Mouse (Mus musculus): ENCODE results near the gene Ugt1a1. TPM values are rescaled to one million over a fixed set of nuclear protein-coding genes. Genes with fewer than 3 reads are reported as not detected.

Ugt1a1 gene
- total RNA-seq, 2 experiments from 2014 or later, result 0.39 to 0.83 TPM

- no peak for ATAC-seq (replicated peaks; ENCODE audit: poor library complexity)
These were observed 21.9 kb downstream of the Ugt1a1 start for GRCm38 (mm10) chr1:88233421-88234247.

GRCm38 (mm10) chr1:88234248-88234610, 22.5 kb downstream of the Ugt1a1 start:
- no peak for ATAC-seq (replicated peaks; ENCODE audit: poor library complexity)

GRCm38 (mm10) chr1:88234646-88235045, 22.9 kb downstream of the Ugt1a1 start:
- ATAC-seq (replicated peaks; ENCODE audit: poor library complexity), result no peak

- ATAC-seq (replicated peaks; ENCODE audit: poor library complexity), result no peak
These were observed 23.5 kb downstream of the Ugt1a1 start for GRCm38 (mm10) chr1:88235046-88235893.

- no peak for ATAC-seq (replicated peaks; ENCODE audit: poor library complexity)
These were observed 24.2 kb downstream of the Ugt1a1 start for GRCm38 (mm10) chr1:88235894-88236415.

GRCm38 (mm10) chr1:88237311-88237710, 25.6 kb downstream of the Ugt1a1 start:
- ATAC-seq (replicated peaks; ENCODE audit: poor library complexity), result no peak

- no peak for ATAC-seq (replicated peaks; ENCODE audit: poor library complexity)
These were observed 27.0 kb downstream of the Ugt1a1 start for GRCm38 (mm10) chr1:88238771-88239170.

- ATAC-seq (replicated peaks; ENCODE audit: poor library complexity), result no peak
These were observed 28.3 kb downstream of the Ugt1a1 start for GRCm38 (mm10) chr1:88240072-88240471.

GRCm38 (mm10) chr1:88240579-88240978, 28.8 kb downstream of the Ugt1a1 start:
- ATAC-seq (replicated peaks; ENCODE audit: poor library complexity), result no peak

- ATAC-seq (replicated peaks; ENCODE audit: poor library complexity), result no peak
These were observed 32.1 kb downstream of the Ugt1a1 start for GRCm38 (mm10) chr1:88243861-88244260.

- no peak for ATAC-seq (replicated peaks; ENCODE audit: poor library complexity)
These were observed 34.1 kb downstream of the Ugt1a1 start for GRCm38 (mm10) chr1:88245881-88246280.

- no peak for ATAC-seq (replicated peaks; ENCODE audit: poor library complexity)
These were observed 34.6 kb downstream of the Ugt1a1 start for GRCm38 (mm10) chr1:88246386-88246785.

- ATAC-seq (replicated peaks; ENCODE audit: poor library complexity), result no peak
These were observed 35.9 kb downstream of the Ugt1a1 start for GRCm38 (mm10) chr1:88247660-88248059.

- peak; percentile 26 for ATAC-seq (replicated peaks; ENCODE audit: poor library complexity)
These were observed 36.9 kb downstream of the Ugt1a1 start for GRCm38 (mm10) chr1:88248658-88249057.

- ATAC-seq (replicated peaks; ENCODE audit: poor library complexity), result no peak
These were observed 37.8 kb downstream of the Ugt1a1 start for GRCm38 (mm10) chr1:88249596-88249995.

- no peak for ATAC-seq (replicated peaks; ENCODE audit: poor library complexity)
These were observed 38.3 kb downstream of the Ugt1a1 start for GRCm38 (mm10) chr1:88250023-88250422.

- peak; percentile 4; the same call in 1 of the 2 replicates for ATAC-seq (replicated peaks; ENCODE audit: poor library complexity)
These were observed 41.3 kb downstream of the Ugt1a1 start for GRCm38 (mm10) chr1:88253106-88253505.

- peak; percentile 3; the same call in 1 of the 2 replicates for ATAC-seq (replicated peaks; ENCODE audit: poor library complexity)
These were observed 41.8 kb downstream of the Ugt1a1 start for GRCm38 (mm10) chr1:88253540-88253939.

GRCm38 (mm10) chr1:88254793-88255465, 43.2 kb downstream of the Ugt1a1 start:
- ATAC-seq (replicated peaks; ENCODE audit: poor library complexity), result no peak

GRCm38 (mm10) chr1:88255466-88255857, 43.7 kb downstream of the Ugt1a1 start:
- ATAC-seq (replicated peaks; ENCODE audit: poor library complexity), result no peak
